Mouse (Mus musculus) ES-E14 (cell line): ENCODE results near the gene Gabrd. TPM values are rescaled to one million over a fixed set of nuclear protein-coding genes. Genes with fewer than 3 reads are reported as not detected.
A peak's percentile ranks its signal among the peaks of the same experiment; 100 is the strongest.

ENCODE experiments used
- DNase-seq: peaks from one replicate; pipeline ENCODE4 v3.0.0-alpha.2; 2013; ENCODE audit warnings: low read depth, low spot score
- H3K27ac ChIP-seq: 2 replicates; pipeline ENCODE4 v1.5.1; 2012; ENCODE audit warnings: low read depth, mild to moderate bottlenecking, low read length, moderate library complexity, mixed read lengths; ENCODE audit not compliant: poor library complexity, insufficient read depth, severe bottlenecking
- H3K36me3 ChIP-seq: 2 replicates; pipeline ENCODE4 v1.6.1; 2012; ENCODE audit warnings: mild to moderate bottlenecking, low read length, moderate library complexity, mixed read lengths; ENCODE audit not compliant: control insufficient read depth, poor library complexity, insufficient read depth, severe bottlenecking
- H3K4me1 ChIP-seq, 2 experiments: fragments of 150-350 bp in 1 of 2; sonication (generic) in 1 of 2; 2 replicates each; pipeline ENCODE4 v1.6.1; 2012; ENCODE audit warnings: low read length in 2 of 2, mild to moderate bottlenecking in 1 of 2, mixed read lengths in 1 of 2; ENCODE audit not compliant: control insufficient read depth in 2 of 2, insufficient read depth in 2 of 2, poor library complexity in 1 of 2
- H3K4me3 ChIP-seq, 2 experiments: fragments of 150-350 bp in 1 of 2; sonication (generic) in 1 of 2; 2 replicates each; pipeline ENCODE4 v1.5.1; 2012; ENCODE audit warnings: low read length in 2 of 2, low read depth in 1 of 2, mild to moderate bottlenecking in 1 of 2, mixed read lengths in 1 of 2; ENCODE audit not compliant: insufficient read depth in 1 of 2, poor library complexity in 1 of 2, severe bottlenecking in 1 of 2
- H3K9ac ChIP-seq: 2 replicates; pipeline ENCODE4 v1.6.1; 2012; ENCODE audit warnings: low read depth, mild to moderate bottlenecking, low read length, mixed read lengths; ENCODE audit not compliant: poor library complexity, insufficient read depth, severe bottlenecking
- H3K9me3 ChIP-seq: fragments of 150-350 bp; sonication (generic); 2 replicates; pipeline ENCODE4 v1.6.1; 2012; ENCODE audit warnings: low read depth, mild to moderate bottlenecking, low read length; ENCODE audit not compliant: control insufficient read depth, insufficient read depth
- CHD2 ChIP-seq: IDR thresholded peaks from 2 replicates; pipeline ENCODE4 v1.6.1; 2014; ENCODE audit warnings: mild to moderate bottlenecking, low read depth, low read length, inconsistent platforms
- HCFC1 ChIP-seq: IDR thresholded peaks from 2 replicates; pipeline ENCODE4 v1.6.1; 2012; ENCODE audit warnings: low read length, inconsistent platforms, borderline replicate concordance; ENCODE audit not compliant: insufficient read depth
- MAFK ChIP-seq: IDR thresholded peaks from 2 replicates; pipeline ENCODE4 v1.6.1; 2014; ENCODE audit warnings: mild to moderate bottlenecking, low read depth, low read length, inconsistent platforms; ENCODE audit not compliant: insufficient read depth
- ZC3H11A ChIP-seq: IDR thresholded peaks from 2 replicates; pipeline ENCODE4 v1.6.1; 2012; ENCODE audit warnings: low read depth, mild to moderate bottlenecking, inconsistent platforms, low read length, borderline replicate concordance
- ZNF384 ChIP-seq: IDR thresholded peaks from 2 replicates; pipeline ENCODE4 v1.6.1; 2012; ENCODE audit warnings: low read depth, low read length, inconsistent platforms
- in situ Hi-C, 2 experiments: fragments of 600-800 bp; cut with MboI; formaldehyde crosslinking; loops; one replicate each; pipeline ENCODE4 v1.15.1; 2025; ENCODE audit warnings: low sequenced_read_pairs in 2 of 2, inconsistent platforms in 1 of 2; ENCODE audit not compliant: unreplicated experiment in 2 of 2
- total RNA-seq: library from RNA; depleted of rRNA; stranded (reverse); fragments of 300-350 nt; gene quantifications from 2 replicates; pipeline ENCODE4 v1.2.3, GENCODE M21; 2012

The Gabrd gene
- total RNA-seq, 1 experiment, result not detected

- TF ChIP-seq HCFC1 (no peak), ZNF384 (peak; percentile 86)
- Histone ChIP-seq H3K9me3 (no peaks in the 10 kb centered on the region), H3K4me1 (peaks cover 0 to 15% of the 10 kb centered on the region in 2 experiments; a peak in 2 of 4 replicates), H3K27ac (peak overlapping the region; percentile 1; the same call in 1 of the 2 replicates), H3K9ac (peak overlapping the region; percentile 75), H3K4me3 (peak overlapping the region; percentile 84 to 93), H3K36me3 (peaks cover 5% of the 10 kb centered on the region; the same call in 1 of the 2 replicates)
- in situ Hi-C loops, result no loop called here
- no peak for DNase-seq
Observed at GRCm38 (mm10) chr4:155360856-155361255, 37.1 kb downstream of the Gabrd start.

- Histone ChIP-seq H3K9ac (peak overlapping the region; percentile 32; the same call in 1 of the 2 replicates), H3K4me3 (peak overlapping the region; percentile 29 to 30; a peak in 3 of 4 replicates), H3K9me3 (no peaks in the 10 kb centered on the region), H3K27ac (no peak overlapping the region), H3K4me1 (peaks cover 0 to 15% of the 10 kb centered on the region in 2 experiments; a peak in 2 of 4 replicates), H3K36me3 (peaks cover 7% of the 10 kb centered on the region; the same call in 1 of the 2 replicates)
- no peak for TF ChIP-seq CHD2
- TF ChIP-seq MAFK, result no peak
- TF ChIP-seq ZC3H11A, result no peak
- TF ChIP-seq ZNF384, result no peak
- TF ChIP-seq HCFC1, result no peak
- in situ Hi-C loops, result no loop called here
- no peak for DNase-seq
Observed at GRCm38 (mm10) chr4:155359560-155360464, 38.1 kb downstream of the Gabrd start.

GRCm38 (mm10) chr4:155357601-155358000, 40.3 kb downstream of the Gabrd start:
- Histone ChIP-seq H3K4me1 (peaks cover 0 to 15% of the 10 kb centered on the region in 2 experiments; a peak in 2 of 4 replicates), H3K9ac (no peak overlapping the region), H3K9me3 (no peaks in the 10 kb centered on the region), H3K4me3 (no peak overlapping the region), H3K36me3 (peaks cover 17% of the 10 kb centered on the region; the same call in 1 of the 2 replicates), H3K27ac (no peak overlapping the region)
- TF ChIP-seq MAFK, result no peak
- no peak for TF ChIP-seq ZNF384
- TF ChIP-seq ZC3H11A, result no peak
- no peak for TF ChIP-seq CHD2
- no peak for TF ChIP-seq HCFC1
- no peak for DNase-seq
- in situ Hi-C loops, result no loop called here

- H3K36me3 ChIP-seq, result peaks cover 17% of the 10 kb centered on the region; the same call in 1 of the 2 replicates
- in situ Hi-C loops, result no loop called here
- TF ChIP-seq ZC3H11A (no peak), MAFK (no peak), ZNF384 (no peak), CHD2 (no peak), HCFC1 (no peak)
Observed at GRCm38 (mm10) chr4:155356354-155356753, 41.6 kb downstream of the Gabrd start.

More at GRCm38 (mm10) chr4:155356354-155356753, 41.6 kb downstream of the Gabrd start:
- DNase-seq, result no peak
- Histone ChIP-seq H3K9ac (no peak overlapping the region), H3K4me3 (no peak overlapping the region), H3K27ac (no peak overlapping the region), H3K9me3 (no peaks in the 10 kb centered on the region), H3K4me1 (peaks cover 0 to 15% of the 10 kb centered on the region in 2 experiments; a peak in 2 of 4 replicates)
